Mouse (Mus musculus): ENCODE results near the gene C3ar1. TPM values are rescaled to one million over a fixed set of nuclear protein-coding genes. Genes with fewer than 3 reads are reported as not detected.

Gene C3ar1
- total and polyA plus RNA-seq, 2 experiments from 2014 or later = 1.3 to 1.8 TPM

GRCm38 (mm10) chr6:122810615-122811279 is 45.2 kb downstream of the C3ar1 start:
- peak; percentile 99 for ATAC-seq (ENCODE audit: low FRiP score)
- peak overlapping the region; percentile 60 for H3K9ac ChIP-seq (replicated peaks; ENCODE audit: low read length, poor library complexity, severe bottlenecking)

GRCm38 (mm10) chr6:122810022-122810614 is 45.8 kb downstream of the C3ar1 start:
- Histone ChIP-seq H3K4me3 (ENCODE audit: low read depth, low read length) (peak overlapping the region; percentile 65), H3K36me3 (ENCODE audit: insufficient read depth, low read length) (no peaks in the 10 kb centered on the region), H3K27ac (ENCODE audit: low read depth, low read length) (peak overlapping the region; percentile 96), H3K4me1 (ENCODE audit: insufficient read depth, low read length) (no peaks in the 10 kb centered on the region), H3K9ac (replicated peaks; ENCODE audit: low read length, poor library complexity, severe bottlenecking) (peak overlapping the region; percentile 60), H3K4me2 (ENCODE audit: low read depth, low read length, poor library complexity, severe bottlenecking) (peak overlapping the region; percentile 60), H3K9me3 (ENCODE audit: low read length) (no peaks in the 10 kb centered on the region), H3K27me3 (ENCODE audit: insufficient read depth, low read length) (no peaks in the 10 kb centered on the region)
- DNase-seq (ENCODE audit: low spot score) = no peak
- ATAC-seq (ENCODE audit: low FRiP score) = peak; percentile 2; the same call in 1 of the 2 replicates
- 2% methylated on average over 11 of the region's 11 CpGs for WGBS
- TF ChIP-seq CTCF (IDR thresholded peaks at IDR 0.05) = no peak

More at GRCm38 (mm10) chr6:122810615-122811279, 45.2 kb downstream of the C3ar1 start:
- peak; percentile 2; the same call in 1 of the 2 replicates for TF ChIP-seq CTCF (IDR thresholded peaks at IDR 0.05)
- Histone ChIP-seq H3K27me3 (ENCODE audit: insufficient read depth, low read length) (no peaks in the 10 kb centered on the region), H3K4me3 (ENCODE audit: low read depth, low read length) (peak overlapping the region; percentile 65), H3K4me1 (ENCODE audit: insufficient read depth, low read length) (no peaks in the 10 kb centered on the region), H3K9me3 (ENCODE audit: low read length) (no peaks in the 10 kb centered on the region), H3K36me3 (ENCODE audit: insufficient read depth, low read length) (no peaks in the 10 kb centered on the region), H3K4me2 (ENCODE audit: low read depth, low read length, poor library complexity, severe bottlenecking) (peak overlapping the region; percentile 60), H3K27ac (ENCODE audit: low read depth, low read length) (peak overlapping the region; percentile 96)
- DNase-seq (ENCODE audit: low spot score) = peak; percentile 99
- under 1% methylated on average over 30 of the region's 30 CpGs for WGBS

GRCm38 (mm10) chr6:122804418-122804817 is 51.5 kb downstream of the C3ar1 start:
- no peak overlapping the region for H3K9ac ChIP-seq (replicated peaks; ENCODE audit: low read length, poor library complexity, severe bottlenecking)
- H3K4me2 ChIP-seq (ENCODE audit: low read depth, low read length, poor library complexity, severe bottlenecking) = no peak overlapping the region
- no peak for ATAC-seq (ENCODE audit: low FRiP score)
- no peak overlapping the region for H3K27ac ChIP-seq (ENCODE audit: low read depth, low read length)
- no peaks in the 10 kb centered on the region for H3K9me3 ChIP-seq (ENCODE audit: low read length)
- TF ChIP-seq CTCF (IDR thresholded peaks at IDR 0.05) = peak; percentile 80
- H3K36me3 ChIP-seq (ENCODE audit: insufficient read depth, low read length) = no peaks in the 10 kb centered on the region
- no peaks in the 10 kb centered on the region for H3K4me1 ChIP-seq (ENCODE audit: insufficient read depth, low read length)
- no peak overlapping the region for H3K4me3 ChIP-seq (ENCODE audit: low read depth, low read length)
- H3K27me3 ChIP-seq (ENCODE audit: insufficient read depth, low read length) = no peaks in the 10 kb centered on the region
- 27% methylated on average over 5 of the region's 5 CpGs for WGBS
- peak; percentile 75 for DNase-seq (ENCODE audit: low spot score)

GRCm38 (mm10) chr6:122801801-122802514 is 54.0 kb downstream of the C3ar1 start:
- H3K4me1 ChIP-seq (ENCODE audit: insufficient read depth, low read length) = no peaks in the 10 kb centered on the region
- peak overlapping the region; percentile 85 for H3K27ac ChIP-seq (ENCODE audit: low read depth, low read length)
- H3K4me2 ChIP-seq (ENCODE audit: low read depth, low read length, poor library complexity, severe bottlenecking) = peak overlapping the region; percentile 84
- no peaks in the 10 kb centered on the region for H3K9me3 ChIP-seq (ENCODE audit: low read length)
- no peak for TF ChIP-seq CTCF (IDR thresholded peaks at IDR 0.05)
- peak overlapping the region; percentile 74 for H3K9ac ChIP-seq (replicated peaks; ENCODE audit: low read length, poor library complexity, severe bottlenecking)
- H3K27me3 ChIP-seq (ENCODE audit: insufficient read depth, low read length) = no peaks in the 10 kb centered on the region
- H3K36me3 ChIP-seq (ENCODE audit: insufficient read depth, low read length) = peaks cover 2% of the 10 kb centered on the region; the same call in 1 of the 2 replicates
- ATAC-seq (ENCODE audit: low FRiP score) (peak; percentile 81), DNase-seq (ENCODE audit: low spot score) (peak; percentile 53)
- WGBS = 2% methylated on average over 33 of the region's 34 CpGs
- peak overlapping the region; percentile 63 for H3K4me3 ChIP-seq (ENCODE audit: low read depth, low read length)

GRCm38 (mm10) chr6:122801301-122801800 is 54.6 kb downstream of the C3ar1 start, which contains the start of gene Slc2a3:
TSS of gene Slc2a3 (minus strand) at chr6:122801640.
- no peaks in the 10 kb centered on the region for H3K4me1 ChIP-seq (ENCODE audit: insufficient read depth, low read length)
- ATAC-seq (ENCODE audit: low FRiP score) (peak; percentile 74), DNase-seq (ENCODE audit: low spot score) (peak; percentile 64)
- H3K4me3 ChIP-seq (ENCODE audit: low read depth, low read length) = peak within 1 kb of the TSS; percentile 63
- under 1% methylated on average over 33 of the region's 46 CpGs for WGBS
- no peaks in the 10 kb centered on the region for H3K9me3 ChIP-seq (ENCODE audit: low read length)
- no peaks in the 10 kb centered on the region for H3K27me3 ChIP-seq (ENCODE audit: insufficient read depth, low read length)
- no peak for TF ChIP-seq CTCF (IDR thresholded peaks at IDR 0.05)
- peaks cover 3% of the 10 kb centered on the region; the same call in 1 of the 2 replicates for H3K36me3 ChIP-seq (ENCODE audit: insufficient read depth, low read length)
- peak within 1 kb of the TSS; percentile 84 for H3K4me2 ChIP-seq (ENCODE audit: low read depth, low read length, poor library complexity, severe bottlenecking)
- H3K27ac ChIP-seq (ENCODE audit: low read depth, low read length) = peak within 1 kb of the TSS; percentile 85
- H3K9ac ChIP-seq (replicated peaks; ENCODE audit: low read length, poor library complexity, severe bottlenecking) = peak within 1 kb of the TSS; percentile 74

All from midbrain, postnatal 0 days (tissue).